In genomic region chr5:92424126-92424525, GRCm38 (mm10) we compare ENCODE assay signal across 29 mouse cellular contexts.
"Had no signal": no experiment of that assay in that cellular context is flagged by ENCODE, and none has a peak within 500 bp of the region (broad histone marks: within the 10 kb centered on the region; RNA-seq: fewer than 3 reads in every experiment).

No protein-coding gene starts in this region.

- H3K4me1 ChIP-seq: heart, embryonic 12.5 days; heart, embryonic 13.5 days; heart, embryonic 15.5 days; hindbrain, embryonic 10.5 days; hindbrain, embryonic 12.5 days; hindbrain, embryonic 13.5 days; hindbrain, embryonic 15.5 days; intestine, embryonic 15.5 days; kidney, embryonic 15.5 days had no signal

- H3K27me3 ChIP-seq: heart, embryonic 12.5 days; heart, embryonic 13.5 days; heart, embryonic 15.5 days; hindbrain, embryonic 12.5 days; hindbrain, embryonic 13.5 days; hindbrain, embryonic 15.5 days; intestine, embryonic 15.5 days; kidney, embryonic 15.5 days had no signal

- H3K4me3 ChIP-seq: heart, embryonic 12.5 days; heart, embryonic 13.5 days; heart, embryonic 15.5 days; hindbrain, embryonic 10.5 days; hindbrain, embryonic 12.5 days; hindbrain, embryonic 13.5 days; hindbrain, embryonic 15.5 days; intestine, embryonic 15.5 days; kidney, embryonic 15.5 days; layer of hippocampus, adult 2 months; left cerebral cortex, adult 2 months had no signal

- H3K9me3 ChIP-seq: heart, embryonic 12.5 days; heart, embryonic 13.5 days; heart, embryonic 15.5 days; hindbrain, embryonic 12.5 days; hindbrain, embryonic 13.5 days; hindbrain, embryonic 15.5 days; intestine, embryonic 15.5 days; kidney, embryonic 15.5 days had no signal

- DNase-seq: heart, postnatal 14 days; heart, postnatal 36 days; heart, postnatal 4 days; kidney, adult 11 months; kidney, adult 18-20 months; kidney, adult 2 months; kidney, adult 8-10 months; kidney, adult 9 months; kidney, postnatal 10 days; kidney, postnatal 14 days; kidney, postnatal 25 days; kidney, postnatal 36 days; kidney, postnatal 4 days; layer of hippocampus, adult 9-11 months; layer of hippocampus, postnatal 36 days had no signal

- H3K27ac ChIP-seq: heart, embryonic 13.5 days; heart, embryonic 15.5 days; hindbrain, embryonic 10.5 days; hindbrain, embryonic 12.5 days; hindbrain, embryonic 13.5 days; hindbrain, embryonic 14.5 days; hindbrain, embryonic 15.5 days; hindbrain, postnatal 0 days; intestine, embryonic 15.5 days; kidney, embryonic 15.5 days; kidney, postnatal 0 days; layer of hippocampus, adult 2 months; left cerebral cortex, adult 2 months had no signal
